Mouse (Mus musculus): ENCODE data around the gene Crebbp.

DNA sequence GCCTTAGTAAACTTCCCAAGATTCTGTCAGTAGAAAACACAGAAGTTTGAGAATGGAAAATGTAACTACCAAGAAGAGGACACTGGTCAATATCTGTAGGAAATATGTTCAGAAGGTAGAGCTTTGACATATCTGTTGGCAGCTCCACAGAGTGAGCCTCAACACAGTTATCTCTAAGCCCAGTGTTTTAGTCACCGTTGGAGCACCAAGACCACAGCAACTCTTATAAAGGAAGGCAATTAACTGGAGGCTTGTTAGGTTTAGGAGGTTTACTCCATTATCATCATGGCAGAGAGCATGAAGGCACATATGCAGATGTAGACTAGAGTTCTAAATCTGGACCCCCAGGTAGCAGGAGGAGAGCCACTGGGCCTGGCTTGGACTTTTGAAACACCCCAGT lies 80.0 kb downstream of the Crebbp start:
- TF ChIP-seq CTCF (IDR thresholded peaks at IDR 0.05; ENCODE audit: control insufficient read depth, insufficient read depth, low read length) (no peak), POLR2A (IDR thresholded peaks at IDR 0.05; ENCODE audit: borderline replicate concordance, control insufficient read depth, low read depth, low read length) (no peak)
